Mouse (Mus musculus): ENCODE results near the gene Aasdhppt. TPM values are rescaled to one million over a fixed set of nuclear protein-coding genes. Genes with fewer than 3 reads are reported as not detected.
A peak's percentile ranks its signal among the peaks of the same experiment; 100 is the strongest.

Aasdhppt gene
- polyA plus RNA-seq, 1 experiment from 2014 or later: 37.6 TPM

GRCm38 (mm10) chr9:4304867-4305266 lies 4.4 kb downstream of the Aasdhppt start:
- Histone ChIP-seq H3K36me3 (ENCODE audit: control insufficient read depth, insufficient read depth, low read length) (peaks cover 13% of the 10 kb centered on the region; the same call in 1 of the 2 replicates), H3K27me3 (ENCODE audit: control insufficient read depth, insufficient read depth, low read length) (no peaks in the 10 kb centered on the region), H3K4me2 (replicated peaks; ENCODE audit: low read depth, low read length) (no peak overlapping the region), H3K27ac (ENCODE audit: low read depth, low read length) (no peak overlapping the region), H3K4me3 (ENCODE audit: low read length) (no peak overlapping the region), H3K9me3 (ENCODE audit: control insufficient read depth, low read length) (no peaks in the 10 kb centered on the region), H3K4me1 (ENCODE audit: control insufficient read depth, insufficient read depth, low read length) (peaks cover 4% of the 10 kb centered on the region; the same call in 1 of the 2 replicates), H3K9ac (ENCODE audit: low read depth, low read length) (no peak overlapping the region)
- no peak for ATAC-seq (ENCODE audit: low FRiP score, low TSS enrichment)
- WGBS: 47% methylated on average over 1 of the region's 1 CpGs

- no peak overlapping the region for H3K4me3 ChIP-seq (ENCODE audit: low read length)
Measured at GRCm38 (mm10) chr9:4300466-4300865, 8.8 kb downstream of the Aasdhppt start.

GRCm38 (mm10) chr9:4283850-4284249 lies 25.4 kb downstream of the Aasdhppt start:
- WGBS: 26% methylated on average over 3 of the region's 3 CpGs
- H3K9ac ChIP-seq (ENCODE audit: low read depth, low read length): no peak overlapping the region
- ATAC-seq (ENCODE audit: low FRiP score, low TSS enrichment): no peak

More at GRCm38 (mm10) chr9:4300466-4300865, 8.8 kb downstream of the Aasdhppt start:
- H3K27ac ChIP-seq (ENCODE audit: low read depth, low read length): no peak overlapping the region
- no peak for ATAC-seq (ENCODE audit: low FRiP score, low TSS enrichment)
- 96% methylated on average over 2 of the region's 2 CpGs for WGBS
- H3K9ac ChIP-seq (ENCODE audit: low read depth, low read length): no peak overlapping the region
- no peaks in the 10 kb centered on the region for H3K9me3 ChIP-seq (ENCODE audit: control insufficient read depth, low read length)
- H3K36me3 ChIP-seq (ENCODE audit: control insufficient read depth, insufficient read depth, low read length): peaks cover 22% of the 10 kb centered on the region; the same call in 1 of the 2 replicates
- no peaks in the 10 kb centered on the region for H3K27me3 ChIP-seq (ENCODE audit: control insufficient read depth, insufficient read depth, low read length)
- no peaks in the 10 kb centered on the region for H3K4me1 ChIP-seq (ENCODE audit: control insufficient read depth, insufficient read depth, low read length)
- no peak overlapping the region for H3K4me2 ChIP-seq (replicated peaks; ENCODE audit: low read depth, low read length)

GRCm38 (mm10) chr9:4266881-4267280 lies 42.4 kb downstream of the Aasdhppt start:
- H3K36me3 ChIP-seq (ENCODE audit: control insufficient read depth, insufficient read depth, low read length): no peaks in the 10 kb centered on the region
- no peak for ATAC-seq (ENCODE audit: low FRiP score, low TSS enrichment)
- no peak overlapping the region for H3K4me2 ChIP-seq (replicated peaks; ENCODE audit: low read depth, low read length)
- H3K4me1 ChIP-seq (ENCODE audit: control insufficient read depth, insufficient read depth, low read length): no peaks in the 10 kb centered on the region
- H3K9ac ChIP-seq (ENCODE audit: low read depth, low read length): no peak overlapping the region
- H3K9me3 ChIP-seq (ENCODE audit: control insufficient read depth, low read length): 0 out of 2 replicates have a peak, but pooled peaks cover 4% of the 10 kb centered on the region
- no peak overlapping the region for H3K4me3 ChIP-seq (ENCODE audit: low read length)
- WGBS: 90% methylated on average over 3 of the region's 3 CpGs
- H3K27ac ChIP-seq (ENCODE audit: low read depth, low read length): no peak overlapping the region
- no peaks in the 10 kb centered on the region for H3K27me3 ChIP-seq (ENCODE audit: control insufficient read depth, insufficient read depth, low read length)

More at GRCm38 (mm10) chr9:4283850-4284249, 25.4 kb downstream of the Aasdhppt start:
- no peaks in the 10 kb centered on the region for H3K27me3 ChIP-seq (ENCODE audit: control insufficient read depth, insufficient read depth, low read length)
- H3K9me3 ChIP-seq (ENCODE audit: control insufficient read depth, low read length): no peaks in the 10 kb centered on the region
- no peak overlapping the region for H3K27ac ChIP-seq (ENCODE audit: low read depth, low read length)
- H3K36me3 ChIP-seq (ENCODE audit: control insufficient read depth, insufficient read depth, low read length): peaks cover 5% of the 10 kb centered on the region; the same call in 1 of the 2 replicates
- no peak overlapping the region for H3K4me3 ChIP-seq (ENCODE audit: low read length)
- no peaks in the 10 kb centered on the region for H3K4me1 ChIP-seq (ENCODE audit: control insufficient read depth, insufficient read depth, low read length)
- H3K4me2 ChIP-seq (replicated peaks; ENCODE audit: low read depth, low read length): no peak overlapping the region

- Histone ChIP-seq H3K27ac (ENCODE audit: low read depth, low read length) (no peak overlapping the region), H3K4me2 (replicated peaks; ENCODE audit: low read depth, low read length) (no peak overlapping the region), H3K27me3 (ENCODE audit: control insufficient read depth, insufficient read depth, low read length) (no peaks in the 10 kb centered on the region), H3K4me1 (ENCODE audit: control insufficient read depth, insufficient read depth, low read length) (no peaks in the 10 kb centered on the region), H3K36me3 (ENCODE audit: control insufficient read depth, insufficient read depth, low read length) (no peaks in the 10 kb centered on the region), H3K9ac (ENCODE audit: low read depth, low read length) (no peak overlapping the region), H3K9me3 (ENCODE audit: control insufficient read depth, low read length) (peaks cover 15% of the 10 kb centered on the region), H3K4me3 (ENCODE audit: low read length) (no peak overlapping the region)
- no peak for ATAC-seq (ENCODE audit: low FRiP score, low TSS enrichment)
- 76% methylated on average over 12 of the region's 12 CpGs for WGBS
Measured at GRCm38 (mm10) chr9:4260746-4261090, 48.6 kb downstream of the Aasdhppt start.

GRCm38 (mm10) chr9:4259841-4260745 lies 49.2 kb downstream of the Aasdhppt start:
- Histone ChIP-seq H3K9ac (ENCODE audit: low read depth, low read length) (no peak overlapping the region), H3K27me3 (ENCODE audit: control insufficient read depth, insufficient read depth, low read length) (no peaks in the 10 kb centered on the region), H3K27ac (ENCODE audit: low read depth, low read length) (no peak overlapping the region), H3K4me1 (ENCODE audit: control insufficient read depth, insufficient read depth, low read length) (no peaks in the 10 kb centered on the region), H3K4me3 (ENCODE audit: low read length) (no peak overlapping the region; the same call in 1 of the 2 replicates), H3K4me2 (replicated peaks; ENCODE audit: low read depth, low read length) (no peak overlapping the region), H3K9me3 (ENCODE audit: control insufficient read depth, low read length) (peaks cover 15% of the 10 kb centered on the region), H3K36me3 (ENCODE audit: control insufficient read depth, insufficient read depth, low read length) (no peaks in the 10 kb centered on the region)
- peak; percentile 28; the same call in 1 of the 2 replicates for ATAC-seq (ENCODE audit: low FRiP score, low TSS enrichment)
- 61% methylated on average over 61 of the region's 65 CpGs for WGBS

DNA sequence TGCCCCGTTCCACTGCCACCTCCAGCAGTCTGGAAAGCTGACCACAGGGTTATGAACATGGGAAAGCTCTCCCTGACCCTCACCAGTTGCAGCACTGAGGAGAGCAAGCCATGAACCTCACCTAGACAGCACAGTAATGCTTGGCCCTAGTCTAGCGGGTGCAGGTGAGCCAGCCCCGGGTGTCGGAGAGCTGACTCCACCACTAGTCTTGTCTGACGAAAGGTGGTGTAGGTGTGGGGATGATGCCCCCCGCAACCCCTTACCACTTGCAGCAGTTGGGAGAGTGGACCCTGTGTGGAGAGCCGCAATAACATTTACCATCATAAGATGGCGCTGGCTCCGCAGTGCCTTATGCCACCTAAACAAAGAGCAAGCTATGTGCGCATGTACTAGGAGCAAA lies 50.2 kb downstream of the Aasdhppt start:
- WGBS: 92% methylated on average over 10 of the region's 10 CpGs
- no peak overlapping the region for H3K27ac ChIP-seq (ENCODE audit: low read depth, low read length)

More for the DNA sequence above, 50.2 kb downstream of the Aasdhppt start:
- no peak for ATAC-seq (ENCODE audit: low FRiP score, low TSS enrichment)
- Histone ChIP-seq H3K27me3 (ENCODE audit: control insufficient read depth, insufficient read depth, low read length) (no peaks in the 10 kb centered on the region), H3K4me2 (replicated peaks; ENCODE audit: low read depth, low read length) (no peak overlapping the region), H3K4me3 (ENCODE audit: low read length) (no peak overlapping the region), H3K36me3 (ENCODE audit: control insufficient read depth, insufficient read depth, low read length) (no peaks in the 10 kb centered on the region), H3K4me1 (ENCODE audit: control insufficient read depth, insufficient read depth, low read length) (no peaks in the 10 kb centered on the region), H3K9ac (ENCODE audit: low read depth, low read length) (no peak overlapping the region), H3K9me3 (ENCODE audit: control insufficient read depth, low read length) (peaks cover 15% of the 10 kb centered on the region)
